Mouse (Mus musculus) stomach, embryonic 14.5 days (tissue): ENCODE measurements at regions not wholly inside any gene's neighbourhood (a gene's known extent, or its start where the extent isn't known, plus 50 kb on each side); places are given as distances from the start of the nearest gene placed in this dataset.

Experiments
- ATAC-seq: fragments of 200-750 bp; cut with Nextera tagmentation; 2 replicates; pipeline ENCODE4 v1.8.0; 2017; ENCODE audit warnings: low read depth, moderate TSS enrichment; ENCODE audit not compliant: insufficient number of reproducible peaks, insufficient read depth, low FRiP score
- H3K27ac ChIP-seq: fragments of 300-500 bp; sonication (generic); 2 replicates; pipeline ENCODE4 v1.5.1; 2014; ENCODE audit warnings: mild to moderate bottlenecking, low read length, moderate library complexity, mixed read lengths
- H3K27me3 ChIP-seq: fragments of 300-500 bp; sonication (generic); 2 replicates; pipeline ENCODE4 v1.6.1; 2014; ENCODE audit warnings: low read length, control low read depth, mixed read lengths; ENCODE audit not compliant: control insufficient read depth, insufficient read depth
- H3K36me3 ChIP-seq: fragments of 300-500 bp; sonication (generic); 2 replicates; pipeline ENCODE4 v1.6.1; 2014; ENCODE audit warnings: mild to moderate bottlenecking, control low read depth, low read length, moderate library complexity, mixed read lengths; ENCODE audit not compliant: control insufficient read depth, insufficient read depth
- H3K4me1 ChIP-seq: fragments of 300-500 bp; sonication (generic); 2 replicates; pipeline ENCODE4 v1.6.1; 2014; ENCODE audit warnings: low read length, control low read depth, mixed read lengths; ENCODE audit not compliant: control insufficient read depth, insufficient read depth
- H3K4me2 ChIP-seq: fragments of 300-500 bp; sonication (generic); replicated peaks from 2 replicates; pipeline ENCODE4 v1.6.1; 2014; ENCODE audit warnings: low read depth, low read length, control low read depth
- H3K4me3 ChIP-seq: fragments of 300-500 bp; sonication (generic); 2 replicates; pipeline ENCODE4 v1.5.1; 2014; ENCODE audit warnings: low read depth, low read length, control low read depth
- H3K9ac ChIP-seq: fragments of 300-500 bp; sonication (generic); replicated peaks from 2 replicates; pipeline ENCODE4 v1.6.1; 2014; ENCODE audit warnings: low read depth, mild to moderate bottlenecking, control low read depth, low read length, moderate library complexity, mixed read lengths
- H3K9me3 ChIP-seq: fragments of 300-500 bp; sonication (generic); 2 replicates; pipeline ENCODE4 v1.6.1; 2016; ENCODE audit warnings: low read depth, low read length, control low read depth; ENCODE audit not compliant: control insufficient read depth
- WGBS: fragments of 180-500 bp; shearing (Covaris S2); extraction: QIAGEN DNeasy Blood & Tissue Kit; methylation state at CpG from one replicate; pipeline ENCODE4 v1.1.7; 2014; 5-methylcytosine and 5-hydroxymethylcytosine counted together

DNA sequence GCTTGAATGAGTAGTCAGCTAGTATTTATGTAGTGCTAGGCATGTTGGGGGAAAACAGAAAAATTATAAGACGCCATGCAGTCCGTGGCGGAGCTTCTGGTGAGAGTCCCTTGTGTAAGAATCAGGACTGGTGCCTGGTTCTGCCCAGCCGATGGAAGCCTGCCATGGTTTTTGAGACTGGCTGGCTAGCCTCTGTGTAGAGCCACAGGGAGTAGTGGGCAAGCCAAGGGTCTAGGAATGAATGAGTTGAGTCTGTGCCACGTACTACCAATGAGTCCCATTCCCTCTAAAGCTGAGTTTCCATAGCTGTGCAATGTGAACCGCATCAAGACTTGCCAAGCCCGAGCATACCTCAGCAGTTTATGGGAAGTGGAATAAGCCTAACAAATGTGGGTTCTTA, 236.3 kb upstream of the Lrtm1 start:
- 90% methylated on average over 7 of the region's 7 CpGs for whole genome bisulfite sequencing

DNA sequence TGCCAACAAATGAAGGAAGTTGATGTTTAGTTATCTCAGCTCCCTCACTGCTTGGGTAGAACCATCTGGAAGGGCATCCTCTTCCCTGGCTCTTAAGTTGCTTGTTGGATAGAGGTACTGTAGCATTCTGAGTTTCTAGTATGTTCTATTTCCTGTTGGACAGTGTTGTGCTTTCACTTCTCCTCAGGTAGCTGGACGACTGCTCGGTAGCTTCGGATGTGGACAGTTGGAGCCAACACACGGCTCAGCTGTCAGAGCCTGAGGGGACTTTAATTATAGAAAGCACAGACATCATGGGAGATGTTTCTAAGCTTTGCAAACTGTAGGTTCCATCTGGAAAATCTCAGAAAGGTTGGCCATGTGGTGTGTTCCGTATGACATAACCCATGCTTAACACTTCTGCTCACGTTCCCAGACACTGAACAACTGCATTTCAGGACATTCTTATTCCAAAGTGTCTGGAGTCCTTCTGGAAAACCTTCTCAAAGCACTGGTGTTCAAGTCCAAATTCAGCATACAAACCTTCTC, 233.8 kb upstream of the Lrtm1 start:
- H3K9ac ChIP-seq = no peak overlapping the region
- H3K4me3 ChIP-seq = no peak overlapping the region
- 57% methylated on average over 6 of the region's 6 CpGs for WGBS
- no peak overlapping the region for H3K27ac ChIP-seq
- H3K4me1 ChIP-seq = no peaks in the 10 kb centered on the region
- no peaks in the 10 kb centered on the region for H3K9me3 ChIP-seq
- no peaks in the 10 kb centered on the region for H3K27me3 ChIP-seq
- H3K36me3 ChIP-seq = no peaks in the 10 kb centered on the region
- peak; percentile 56; the same call in 1 of the 2 replicates for ATAC-seq
- no peak overlapping the region for H3K4me2 ChIP-seq

More for the DNA sequence above, 236.3 kb upstream of the Lrtm1 start:
- H3K27me3 ChIP-seq = no peaks in the 10 kb centered on the region
- no peak overlapping the region for H3K4me3 ChIP-seq
- no peak overlapping the region for H3K27ac ChIP-seq
- H3K36me3 ChIP-seq = no peaks in the 10 kb centered on the region
- no peak overlapping the region for H3K9ac ChIP-seq
- no peaks in the 10 kb centered on the region for H3K4me1 ChIP-seq
- H3K9me3 ChIP-seq = no peaks in the 10 kb centered on the region
- ATAC-seq = no peak
- H3K4me2 ChIP-seq = no peak overlapping the region

DNA sequence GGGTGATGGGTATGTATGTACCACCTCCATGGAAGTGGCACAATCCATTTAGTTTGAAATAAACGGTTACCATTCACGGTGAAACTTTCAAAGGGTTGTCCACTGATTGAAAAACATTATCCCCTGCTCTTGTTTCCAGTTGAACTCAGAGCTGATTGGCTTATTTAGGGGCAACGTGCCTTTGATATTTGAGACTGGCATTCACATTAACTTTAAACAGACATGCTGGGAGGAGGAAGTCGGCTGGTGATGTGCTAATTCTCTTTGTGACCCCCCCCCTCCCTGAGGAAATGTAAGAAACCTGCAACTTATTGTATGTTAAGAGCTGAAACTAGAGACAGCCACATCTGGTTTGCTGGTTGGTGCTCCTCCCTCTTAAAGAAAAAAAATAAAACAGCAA, 219.7 kb upstream of the Lrtm1 start:
- H3K4me2 ChIP-seq = no peak overlapping the region

DNA sequence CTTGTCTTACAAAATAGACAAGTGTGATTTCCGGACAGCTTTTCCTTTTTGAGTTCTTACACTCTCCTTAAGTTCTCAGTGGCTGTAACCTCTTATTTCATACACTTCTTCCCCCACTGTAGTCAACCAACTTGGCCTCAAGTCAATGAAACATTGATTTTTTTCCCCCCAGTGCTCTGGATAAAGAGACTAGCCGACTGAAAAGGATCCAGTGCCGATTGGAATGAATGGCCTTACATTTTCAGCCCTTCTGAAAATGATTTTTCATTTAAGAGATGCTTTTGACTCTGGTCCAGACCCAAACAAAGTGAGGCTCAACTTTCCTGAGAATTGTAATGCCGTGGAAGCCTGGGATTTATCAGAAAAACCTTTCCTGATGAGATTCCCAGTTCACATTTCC, 216.3 kb upstream of the Lrtm1 start:
- ATAC-seq = no peak
- no peak overlapping the region for H3K4me2 ChIP-seq
- no peak overlapping the region for H3K9ac ChIP-seq
- H3K36me3 ChIP-seq = no peaks in the 10 kb centered on the region
- H3K4me1 ChIP-seq = no peaks in the 10 kb centered on the region
- no peak overlapping the region for H3K27ac ChIP-seq
- WGBS = 39% methylated on average over 4 of the region's 4 CpGs
- H3K27me3 ChIP-seq = no peaks in the 10 kb centered on the region
- H3K4me3 ChIP-seq = no peak overlapping the region
- H3K9me3 ChIP-seq = no peaks in the 10 kb centered on the region

More for the DNA sequence above, 219.7 kb upstream of the Lrtm1 start:
- H3K36me3 ChIP-seq = no peaks in the 10 kb centered on the region
- H3K27me3 ChIP-seq = no peaks in the 10 kb centered on the region
- 3% methylated on average over 4 of the region's 4 CpGs for WGBS
- ATAC-seq = no peak
- H3K9ac ChIP-seq = no peak overlapping the region
- no peaks in the 10 kb centered on the region for H3K4me1 ChIP-seq
- no peaks in the 10 kb centered on the region for H3K9me3 ChIP-seq
- H3K27ac ChIP-seq = no peak overlapping the region
- no peak overlapping the region for H3K4me3 ChIP-seq

DNA sequence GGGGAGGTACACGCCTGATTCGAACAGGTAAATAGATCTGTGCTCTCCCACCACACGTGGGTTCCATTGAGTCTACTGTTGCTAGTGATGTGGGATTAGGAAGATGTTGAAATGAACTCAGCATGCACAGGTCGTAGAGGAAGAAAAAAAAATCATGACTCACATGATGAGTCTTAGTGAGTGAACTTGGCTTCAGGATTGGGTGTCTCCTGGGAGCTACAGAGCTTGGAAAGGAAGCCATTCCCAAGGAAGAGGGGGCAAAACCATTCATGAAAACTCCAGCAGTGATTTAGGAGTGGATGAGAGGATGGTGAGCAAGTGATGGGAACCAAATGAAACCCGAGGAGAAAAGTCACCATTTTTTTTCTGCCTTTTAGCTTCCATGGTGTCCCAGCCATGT, 215.9 kb upstream of the Lrtm1 start:
- H3K9me3 ChIP-seq = no peaks in the 10 kb centered on the region
- WGBS = 75% methylated on average over 5 of the region's 5 CpGs
- no peak overlapping the region for H3K27ac ChIP-seq
- H3K4me3 ChIP-seq = no peak overlapping the region
- ATAC-seq = no peak
- H3K9ac ChIP-seq = no peak overlapping the region
- H3K4me2 ChIP-seq = no peak overlapping the region
- H3K36me3 ChIP-seq = no peaks in the 10 kb centered on the region
- no peaks in the 10 kb centered on the region for H3K4me1 ChIP-seq
- no peaks in the 10 kb centered on the region for H3K27me3 ChIP-seq

DNA sequence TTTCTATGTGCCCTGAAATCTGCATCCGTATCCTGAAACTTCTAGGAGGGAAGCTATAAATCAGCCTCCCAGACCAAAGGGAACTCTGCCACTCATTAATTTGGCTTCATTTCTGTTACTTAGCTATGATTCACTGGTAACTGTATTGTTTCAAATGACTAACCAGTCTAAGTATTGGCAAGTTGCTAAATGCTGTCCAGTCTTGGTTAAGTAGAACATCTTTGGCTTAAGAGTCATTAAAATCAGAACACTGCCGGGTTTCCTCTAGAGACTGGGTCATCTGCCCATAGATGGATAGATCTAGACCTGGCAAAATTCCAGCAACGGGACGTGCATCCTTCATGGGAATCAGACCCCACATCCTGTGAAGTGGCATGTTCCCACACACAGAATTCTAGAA, 209.9 kb upstream of the Lrtm1 start:
- no peak overlapping the region for H3K4me2 ChIP-seq
- no peak overlapping the region for H3K4me3 ChIP-seq
- H3K27ac ChIP-seq = no peak overlapping the region
- H3K36me3 ChIP-seq = no peaks in the 10 kb centered on the region
- no peak for ATAC-seq
- no peaks in the 10 kb centered on the region for H3K27me3 ChIP-seq
- no peak overlapping the region for H3K9ac ChIP-seq
- no peaks in the 10 kb centered on the region for H3K9me3 ChIP-seq
- 77% methylated on average over 4 of the region's 4 CpGs for WGBS
- H3K4me1 ChIP-seq = no peaks in the 10 kb centered on the region

DNA sequence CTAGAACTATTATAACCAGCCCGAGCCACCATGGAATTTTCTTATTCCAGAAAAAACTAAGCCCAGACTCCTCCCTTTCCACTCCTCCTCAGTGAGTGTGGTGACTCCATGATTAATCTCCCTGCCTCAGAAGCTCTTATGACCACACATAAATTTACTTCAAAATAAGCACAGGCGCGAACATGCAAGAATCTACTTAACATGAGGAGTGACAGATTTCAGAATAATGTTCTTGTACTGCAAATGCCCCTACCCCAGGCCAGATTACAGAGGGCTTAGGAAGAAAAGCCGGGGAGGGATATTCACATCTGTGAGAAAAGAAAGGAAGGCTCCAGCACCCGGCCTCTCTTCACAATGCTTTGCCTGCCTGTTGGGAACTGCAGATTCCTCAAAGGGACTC, 208.7 kb upstream of the Lrtm1 start:
- Histone ChIP-seq H3K4me3 (no peak overlapping the region), H3K4me1 (no peaks in the 10 kb centered on the region), H3K9ac (no peak overlapping the region), H3K4me2 (no peak overlapping the region), H3K27ac (no peak overlapping the region), H3K9me3 (no peaks in the 10 kb centered on the region), H3K27me3 (no peaks in the 10 kb centered on the region), H3K36me3 (no peaks in the 10 kb centered on the region)
- 34% methylated on average over 5 of the region's 5 CpGs for WGBS
- no peak for ATAC-seq

DNA sequence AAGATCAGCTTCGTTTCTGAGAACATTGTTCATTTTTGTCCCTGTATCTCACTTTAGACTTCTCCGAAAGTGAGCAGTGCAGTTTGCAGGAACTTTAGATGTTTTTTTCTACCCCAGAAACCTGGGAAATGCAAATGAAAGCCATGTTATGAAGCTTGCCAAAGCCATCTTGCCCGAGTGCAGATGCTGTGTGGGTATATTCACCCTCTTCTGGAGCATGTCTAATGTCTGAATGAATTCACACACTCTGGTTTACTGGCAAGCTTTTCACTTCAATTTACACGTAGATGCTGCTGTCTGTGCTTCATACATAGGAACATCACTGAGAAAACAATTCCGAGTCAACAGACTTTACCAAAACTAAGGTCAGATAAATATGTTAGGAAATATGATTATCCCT, 197.0 kb upstream of the Lrtm1 start:
- 83% methylated on average over 5 of the region's 5 CpGs for WGBS

DNA sequence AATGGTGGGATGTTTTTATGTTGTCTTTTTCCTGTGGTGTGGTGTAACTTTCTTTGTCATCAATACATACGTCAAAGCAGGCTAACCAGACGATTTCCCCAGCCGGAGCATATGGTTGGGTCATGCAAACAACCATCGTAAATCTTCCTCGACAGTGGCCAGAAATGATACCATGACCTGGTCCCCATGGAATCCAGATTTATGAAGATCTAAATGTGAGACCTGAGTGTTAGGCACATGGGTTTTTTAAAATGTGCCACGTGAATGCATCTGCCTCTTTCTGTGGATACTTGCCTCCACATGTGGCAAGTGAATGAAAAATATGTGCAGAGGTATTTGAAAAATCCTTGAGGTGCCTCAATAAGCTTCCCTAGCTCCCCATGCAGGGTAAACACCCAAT, 190.8 kb upstream of the Lrtm1 start:
- Histone ChIP-seq H3K27ac (no peak overlapping the region), H3K4me3 (no peak overlapping the region), H3K9ac (no peak overlapping the region), H3K4me1 (no peaks in the 10 kb centered on the region), H3K4me2 (no peak overlapping the region), H3K27me3 (no peaks in the 10 kb centered on the region), H3K36me3 (no peaks in the 10 kb centered on the region), H3K9me3 (no peaks in the 10 kb centered on the region)
- 44% methylated on average over 6 of the region's 6 CpGs for WGBS
- no peak for ATAC-seq

More for the DNA sequence above, 197.0 kb upstream of the Lrtm1 start:
- Histone ChIP-seq H3K4me2 (no peak overlapping the region), H3K4me3 (no peak overlapping the region), H3K27me3 (no peaks in the 10 kb centered on the region), H3K4me1 (peaks cover 6% of the 10 kb centered on the region; the same call in 1 of the 2 replicates), H3K9me3 (no peaks in the 10 kb centered on the region), H3K36me3 (no peaks in the 10 kb centered on the region), H3K27ac (no peak overlapping the region), H3K9ac (no peak overlapping the region)
- ATAC-seq = no peak
